Mouse (Mus musculus) intestine, postnatal 0 days (tissue): Measurements from ENCODE around the gene Susd3. TPM values are rescaled to one million over a fixed set of nuclear protein-coding genes. Genes with fewer than 3 reads are reported as not detected.

ENCODE experiments used
- ATAC-seq: fragments of 200-750 bp; cut with Nextera tagmentation; 2 replicates; pipeline ENCODE4 v1.8.0; 2017; ENCODE audit warnings: mild to moderate bottlenecking, moderate TSS enrichment, moderate library complexity
- H3K27ac ChIP-seq: fragments of 300-500 bp; sonication (generic); 2 replicates; pipeline ENCODE4 v1.5.1; 2014; ENCODE audit warnings: mild to moderate bottlenecking, low read depth, low read length, moderate library complexity
- H3K27me3 ChIP-seq: fragments of 300-500 bp; sonication (generic); replicated peaks from 2 replicates; pipeline ENCODE4 v1.6.1; 2014; ENCODE audit warnings: low read length, mixed read lengths; ENCODE audit not compliant: control insufficient read depth, insufficient read depth
- H3K36me3 ChIP-seq: fragments of 300-500 bp; sonication (generic); 2 replicates; pipeline ENCODE4 v1.6.1; 2014; ENCODE audit warnings: mild to moderate bottlenecking, moderate library complexity; ENCODE audit not compliant: control insufficient read depth, insufficient read depth
- H3K4me1 ChIP-seq: fragments of 300-500 bp; sonication (generic); replicated peaks from 2 replicates; pipeline ENCODE4 v1.6.1; 2014; ENCODE audit warnings: antibody characterized with exemption, low read length, mixed read lengths; ENCODE audit not compliant: control insufficient read depth, insufficient read depth
- H3K4me2 ChIP-seq: fragments of 300-500 bp; sonication (generic); replicated peaks from 2 replicates; pipeline ENCODE4 v1.6.1; 2014; ENCODE audit warnings: low read depth, mild to moderate bottlenecking, moderate library complexity
- H3K4me3 ChIP-seq: fragments of 300-500 bp; sonication (generic); 2 replicates; pipeline ENCODE4 v1.5.1; 2014; ENCODE audit warnings: low read depth, low read length
- H3K9ac ChIP-seq: fragments of 300-500 bp; sonication (generic); 2 replicates; pipeline ENCODE4 v1.6.1; 2014; ENCODE audit warnings: mild to moderate bottlenecking, low read depth, low read length
- H3K9me3 ChIP-seq: fragments of 300-500 bp; sonication (generic); 2 replicates; pipeline ENCODE4 v1.6.1; 2016; ENCODE audit warnings: mixed run types; ENCODE audit not compliant: control insufficient read depth
- CTCF ChIP-seq: sonication (generic); IDR thresholded peaks from 2 replicates; pipeline ENCODE4 v1.5.1; 2016; ENCODE audit warnings: low read depth, mild to moderate bottlenecking, control low read depth, antibody characterized with exemption, moderate library complexity
- WGBS: fragments of 180-500 bp; shearing (Covaris S2); extraction: QIAGEN DNeasy Blood & Tissue Kit; methylation state at CpG from one replicate; pipeline ENCODE4 v1.1.7; 2014; 5-methylcytosine and 5-hydroxymethylcytosine counted together
- polyA plus RNA-seq: library from polyadenylated mRNA; unstranded; fragments of >200 nt; fragmentation: Nextera tagmentation; extraction: Ambion mirVana; gene quantifications from 2 replicates; pipeline ENCODE4 v1.2.1, GENCODE M21; 2015

Gene Susd3
- polyA plus RNA-seq, 1 experiment from 2014 or later, result 1.3 TPM

GRCm38 (mm10) chr13:49242321-49243065 lies 6.0 kb downstream of the Susd3 start:
- H3K27me3 ChIP-seq, result peaks cover 10% of the 10 kb centered on the region; the same call in 1 of the 2 replicates
- H3K9ac ChIP-seq, result no peak overlapping the region
- H3K27ac ChIP-seq, result no peak overlapping the region
- 0 out of 2 replicates have a peak, but pooled peaks cover 3% of the 10 kb centered on the region for H3K4me1 ChIP-seq
- whole genome bisulfite sequencing, result 57% methylated on average over 9 of the region's 9 CpGs
- no peak for TF ChIP-seq CTCF
- no peak overlapping the region for H3K4me2 ChIP-seq
- H3K36me3 ChIP-seq, result no peaks in the 10 kb centered on the region
- H3K9me3 ChIP-seq, result no peaks in the 10 kb centered on the region
- no peak for ATAC-seq
- H3K4me3 ChIP-seq, result no peak overlapping the region

- H3K9me3 ChIP-seq, result 0 out of 2 replicates have a peak, but pooled peaks cover 2% of the 10 kb centered on the region
- H3K9ac ChIP-seq, result no peak overlapping the region
- no peaks in the 10 kb centered on the region for H3K36me3 ChIP-seq
- TF ChIP-seq CTCF, result no peak
- H3K4me1 ChIP-seq, result 0 out of 2 replicates have a peak, but pooled peaks cover 2% of the 10 kb centered on the region
- no peak overlapping the region for H3K4me3 ChIP-seq
- no peak overlapping the region for H3K4me2 ChIP-seq
- 95% methylated on average over 8 of the region's 8 CpGs for WGBS
- ATAC-seq, result no peak
- no peaks in the 10 kb centered on the region for H3K27me3 ChIP-seq
- H3K27ac ChIP-seq, result no peak overlapping the region
Observed at GRCm38 (mm10) chr13:49238737-49239136, 9.8 kb downstream of the Susd3 start.

- no peaks in the 10 kb centered on the region for H3K36me3 ChIP-seq
- ATAC-seq, result no peak
- 0 out of 2 replicates have a peak, but pooled peaks cover 2% of the 10 kb centered on the region for H3K9me3 ChIP-seq
- H3K4me1 ChIP-seq, result 0 out of 2 replicates have a peak, but pooled peaks cover 3% of the 10 kb centered on the region
- WGBS, result 88% methylated on average over 8 of the region's 8 CpGs
- H3K27ac ChIP-seq, result no peak overlapping the region
- no peaks in the 10 kb centered on the region for H3K27me3 ChIP-seq
- H3K4me3 ChIP-seq, result no peak overlapping the region
- no peak for TF ChIP-seq CTCF
- H3K9ac ChIP-seq, result no peak overlapping the region
- H3K4me2 ChIP-seq, result no peak overlapping the region
Observed at GRCm38 (mm10) chr13:49237617-49238016, 10.9 kb downstream of the Susd3 start.

DNA sequence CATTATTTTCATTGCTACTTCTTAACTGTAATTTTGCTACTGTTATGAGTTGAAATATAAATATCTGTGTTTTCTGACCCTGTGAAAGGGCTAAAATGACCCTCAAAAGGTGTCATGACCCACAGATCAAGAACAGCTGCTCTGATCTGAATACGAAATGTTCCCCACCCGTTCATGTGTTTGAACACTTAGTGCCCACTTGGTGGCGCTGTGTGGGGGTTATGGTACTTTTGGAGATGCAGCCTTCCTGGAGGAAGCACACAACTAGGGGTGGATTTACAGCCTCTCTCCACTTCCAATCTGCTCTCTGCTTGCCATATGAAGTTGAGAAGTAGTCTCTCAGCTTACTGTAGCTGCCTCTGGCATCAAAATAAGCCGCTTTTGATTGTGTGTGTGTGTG lies 13.8 kb downstream of the Susd3 start:
- H3K4me2 ChIP-seq, result no peak overlapping the region
- no peaks in the 10 kb centered on the region for H3K36me3 ChIP-seq
- no peak overlapping the region for H3K4me3 ChIP-seq
- H3K9ac ChIP-seq, result no peak overlapping the region
- no peak overlapping the region for H3K27ac ChIP-seq
- TF ChIP-seq CTCF, result peak; percentile 41
- 0 out of 2 replicates have a peak, but pooled peaks cover 3% of the 10 kb centered on the region for H3K4me1 ChIP-seq
- no peak for ATAC-seq
- 0 out of 2 replicates have a peak, but pooled peaks cover 2% of the 10 kb centered on the region for H3K9me3 ChIP-seq
- WGBS, result 95% methylated on average over 4 of the region's 4 CpGs
- H3K27me3 ChIP-seq, result no peaks in the 10 kb centered on the region

DNA sequence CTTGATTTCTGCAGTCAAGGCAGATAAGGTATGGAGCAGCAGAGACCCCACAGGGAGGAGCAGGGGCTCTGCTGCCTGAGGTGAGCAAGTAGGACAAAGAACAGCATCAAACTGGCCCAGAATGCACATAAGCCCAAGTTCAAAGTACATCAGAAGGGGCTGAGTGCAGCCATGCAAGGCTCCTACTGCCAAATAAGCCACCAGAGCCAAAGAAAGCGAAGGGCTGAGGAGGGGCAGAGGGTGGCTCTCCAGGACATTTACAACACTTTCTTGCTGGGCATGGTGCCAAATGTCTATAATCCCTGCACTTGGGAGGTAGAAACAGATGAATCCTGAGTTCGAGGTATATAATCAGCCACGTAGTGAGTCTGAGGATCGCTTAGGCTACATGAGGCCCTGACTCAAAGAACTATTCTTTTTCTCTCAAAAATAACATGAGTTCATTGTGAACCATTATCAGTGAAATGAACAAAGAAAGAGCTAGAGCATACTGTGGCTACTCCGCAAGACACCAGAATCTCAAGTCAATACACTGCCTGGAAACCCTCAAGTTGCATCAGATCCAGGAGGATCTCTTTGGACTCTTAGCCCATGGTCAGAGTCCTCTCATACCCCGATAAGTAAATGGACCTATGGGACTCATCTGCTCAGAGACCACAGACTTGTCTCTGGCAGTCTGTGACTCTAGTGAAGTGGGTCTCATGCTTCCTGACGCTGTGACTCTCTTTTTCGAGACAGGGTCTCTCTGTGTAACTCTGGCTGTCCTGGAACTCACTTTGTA lies 14.5 kb downstream of the Susd3 start:
- no peak overlapping the region for H3K4me3 ChIP-seq
- H3K9me3 ChIP-seq, result 0 out of 2 replicates have a peak, but pooled peaks cover 2% of the 10 kb centered on the region
- H3K4me2 ChIP-seq, result no peak overlapping the region
- 61% methylated on average over 8 of the region's 8 CpGs for WGBS
- TF ChIP-seq CTCF, result no peak
- H3K27ac ChIP-seq, result no peak overlapping the region
- no peak overlapping the region for H3K9ac ChIP-seq
- peak; percentile 64 for ATAC-seq
- no peaks in the 10 kb centered on the region for H3K27me3 ChIP-seq
- 0 out of 2 replicates have a peak, but pooled peaks cover 3% of the 10 kb centered on the region for H3K4me1 ChIP-seq
- no peaks in the 10 kb centered on the region for H3K36me3 ChIP-seq

- Histone ChIP-seq H3K9ac (no peak overlapping the region), H3K9me3 (0 out of 2 replicates have a peak, but pooled peaks cover 3% of the 10 kb centered on the region), H3K27me3 (no peaks in the 10 kb centered on the region; the same call in 1 of the 2 replicates), H3K4me3 (no peak overlapping the region), H3K27ac (no peak overlapping the region), H3K36me3 (no peaks in the 10 kb centered on the region), H3K4me1 (no peaks in the 10 kb centered on the region), H3K4me2 (no peak overlapping the region)
- 0 out of 2 replicates have a peak, but pooled peaks have one; percentile 17 for TF ChIP-seq CTCF
- 27% methylated on average over 4 of the region's 4 CpGs for WGBS
- no peak for ATAC-seq
Observed at GRCm38 (mm10) chr13:49225633-49226032, 22.9 kb downstream of the Susd3 start.
